Mouse (Mus musculus): Measurements from ENCODE around the gene Adamts8. TPM values are rescaled to one million over a fixed set of nuclear protein-coding genes. Genes with fewer than 3 reads are reported as not detected.

Gene Adamts8
- polyA plus RNA-seq (2015; fragmentation: Nextera tagmentation; extraction: Ambion mirVana): 1.4 and 2.0 TPM in 2 replicates

DNA sequence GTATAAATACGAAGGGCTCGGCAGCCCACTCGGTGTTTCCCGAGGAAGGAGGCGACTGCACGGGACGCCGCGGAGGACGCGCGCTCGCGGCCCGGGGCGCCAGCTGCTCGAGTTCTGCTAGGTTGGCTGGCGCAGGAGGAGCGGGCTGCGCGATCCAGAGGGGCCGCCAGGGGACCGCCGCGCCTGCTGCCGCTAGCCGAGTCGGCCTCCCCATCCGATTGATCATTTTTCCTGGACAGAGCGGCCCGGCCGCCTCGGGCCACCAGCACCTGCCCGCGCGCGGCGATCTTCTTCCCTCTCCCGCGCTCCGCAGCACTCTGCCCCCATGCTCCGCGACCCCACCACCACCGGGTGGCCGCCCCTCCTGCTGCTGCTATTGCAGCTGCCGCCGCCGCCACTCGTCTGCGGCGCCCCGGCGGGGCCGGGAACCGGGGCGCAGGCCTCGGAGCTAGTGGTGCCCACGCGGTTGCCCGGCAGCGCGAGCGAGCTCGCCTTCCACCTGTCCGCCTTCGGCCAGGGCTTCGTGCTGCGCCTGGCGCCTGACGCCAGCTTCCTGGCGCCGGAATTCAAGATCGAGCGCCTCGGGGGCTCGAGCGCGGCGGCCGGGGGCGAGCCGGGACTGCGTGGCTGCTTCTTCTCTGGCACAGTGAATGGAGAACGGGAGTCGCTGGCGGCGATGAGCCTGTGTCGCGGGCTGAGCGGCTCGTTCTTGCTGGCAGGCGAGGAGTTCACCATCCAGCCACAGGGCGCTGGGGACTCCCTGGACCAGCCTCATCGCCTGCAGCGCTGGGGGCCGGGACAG, at the start of gene Adamts8:
Gene Adamts8 (plus strand): TSS at position 51 of the 802 bp plus-strand sequence.
- ATAC-seq (ENCODE audit: low FRiP score): peak; percentile 87
- Histone ChIP-seq H3K9ac (peak within 1 kb of the TSS; percentile 81), H3K4me3 (peak within 1 kb of the TSS; percentile 66), H3K27ac (peak within 1 kb of the TSS; percentile 44; the same call in 1 of the 2 replicates), H3K4me1 (replicated peaks) (peaks cover 21% of the 10 kb centered on the region), H3K9me3 (no peaks in the 10 kb centered on the region), H3K4me2 (peak within 1 kb of the TSS; percentile 97), H3K36me3 (no peaks in the 10 kb centered on the region), H3K27me3 (peaks cover 54% of the 10 kb centered on the region)
- WGBS: under 1% methylated on average over 78 of the region's 96 CpGs

DNA sequence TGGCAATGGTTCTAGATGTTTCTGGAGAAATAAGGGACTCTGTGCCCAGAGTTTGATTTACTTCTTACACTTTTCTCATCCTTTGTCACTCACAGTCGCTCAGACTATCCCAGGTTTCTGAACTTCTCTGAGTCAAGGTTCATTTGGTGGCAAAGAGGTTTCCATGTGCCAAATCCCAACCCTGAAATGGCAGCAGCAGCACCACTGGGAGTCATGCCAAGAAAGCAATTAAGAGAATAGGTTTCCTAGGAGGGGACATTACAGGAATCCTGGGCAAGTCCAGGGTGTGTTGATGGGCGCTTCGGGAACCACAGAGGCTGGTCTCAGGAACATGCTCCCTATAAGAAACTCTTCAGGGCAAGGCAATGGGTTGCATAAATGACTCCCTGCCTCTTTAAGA, 46.7 kb upstream of the Adamts8 start:
- Histone ChIP-seq H3K4me2 (no peak overlapping the region), H3K4me1 (replicated peaks) (peaks cover 10% of the 10 kb centered on the region; the same call in 1 of the 2 replicates), H3K27me3 (no peaks in the 10 kb centered on the region), H3K36me3 (no peaks in the 10 kb centered on the region; the same call in 1 of the 2 replicates), H3K9ac (no peak overlapping the region), H3K4me3 (no peak overlapping the region), H3K27ac (no peak overlapping the region), H3K9me3 (no peaks in the 10 kb centered on the region)
- ATAC-seq (ENCODE audit: low FRiP score): no peak
- WGBS: 62% methylated on average over 3 of the region's 3 CpGs

DNA sequence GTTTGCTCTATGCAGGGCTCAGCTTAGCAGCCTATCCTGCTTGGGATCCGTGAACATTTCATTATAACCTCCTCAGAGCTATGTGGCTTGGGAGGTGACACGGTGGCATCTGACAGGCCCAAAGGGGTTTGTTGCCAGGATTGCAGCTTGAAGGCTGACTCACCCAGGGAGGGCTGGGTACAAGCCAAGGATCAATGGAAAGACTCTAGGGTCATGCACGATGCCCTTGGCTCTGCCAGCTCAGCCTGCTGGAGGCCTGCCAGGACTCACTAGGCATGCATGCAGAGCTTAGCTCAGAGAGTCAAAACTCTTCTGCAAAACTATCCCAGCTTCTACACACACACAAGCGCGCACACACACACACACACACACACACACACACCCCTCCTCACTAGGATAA, 45.6 kb upstream of the Adamts8 start:
- no peak overlapping the region for H3K27ac ChIP-seq
- no peak overlapping the region for H3K9ac ChIP-seq
- no peak overlapping the region for H3K4me3 ChIP-seq
- ATAC-seq (ENCODE audit: low FRiP score): 0 out of 2 replicates have a peak, but pooled peaks have one; percentile 52
- 63% methylated on average over 5 of the region's 5 CpGs for WGBS
- no peaks in the 10 kb centered on the region for H3K9me3 ChIP-seq
- peaks cover 2% of the 10 kb centered on the region; the same call in 1 of the 2 replicates for H3K36me3 ChIP-seq
- H3K4me2 ChIP-seq: no peak overlapping the region
- H3K4me1 ChIP-seq (replicated peaks): peaks cover 10% of the 10 kb centered on the region; the same call in 1 of the 2 replicates
- H3K27me3 ChIP-seq: no peaks in the 10 kb centered on the region

DNA sequence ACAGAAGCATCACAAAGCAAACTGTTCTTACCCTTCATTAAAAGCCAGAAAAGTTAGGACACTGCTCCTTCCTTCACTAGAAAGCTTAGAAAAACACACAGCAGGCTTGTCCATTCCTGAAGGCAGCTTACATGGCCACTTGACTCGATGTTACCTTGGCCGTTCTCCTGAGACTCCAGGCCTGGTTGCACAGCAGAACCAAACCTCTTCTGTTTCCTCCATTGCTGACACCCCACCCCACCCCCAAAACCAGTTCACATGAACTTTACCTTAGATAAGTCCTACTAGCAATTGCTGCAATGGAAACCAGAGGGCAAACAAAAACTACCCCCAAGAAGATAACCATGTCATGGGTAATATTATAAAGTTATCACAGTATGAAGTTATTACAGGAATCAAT, 45.2 kb upstream of the Adamts8 start:
- no peak for ATAC-seq (ENCODE audit: low FRiP score)
- Histone ChIP-seq H3K36me3 (peaks cover 6% of the 10 kb centered on the region), H3K27me3 (no peaks in the 10 kb centered on the region), H3K9me3 (no peaks in the 10 kb centered on the region), H3K27ac (no peak overlapping the region), H3K4me3 (no peak overlapping the region), H3K4me2 (no peak overlapping the region), H3K9ac (no peak overlapping the region), H3K4me1 (replicated peaks) (peaks cover 10% of the 10 kb centered on the region; the same call in 1 of the 2 replicates)
- 90% methylated on average over 2 of the region's 2 CpGs for WGBS

DNA sequence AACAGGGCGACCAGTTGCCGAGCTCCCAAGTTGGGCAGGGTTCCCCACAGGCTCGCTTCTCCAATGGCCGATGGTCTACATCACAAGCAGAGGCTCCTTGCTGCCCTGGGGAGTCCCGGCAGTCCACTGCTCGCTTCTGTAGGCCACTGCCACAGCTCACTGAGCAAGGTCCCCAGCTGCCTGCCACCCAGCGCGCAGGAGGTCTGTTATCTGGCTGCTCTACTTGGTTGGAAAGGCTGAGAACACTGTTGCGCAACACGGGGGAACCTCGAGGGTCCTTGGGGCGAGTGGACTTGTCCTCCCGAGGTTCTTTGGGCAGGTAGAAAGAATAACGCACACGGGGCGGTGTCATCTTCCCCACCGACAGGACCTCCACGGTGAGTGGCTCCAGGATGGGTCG, 40.2 kb upstream of the Adamts8 start:
- no peaks in the 10 kb centered on the region for H3K4me1 ChIP-seq (replicated peaks)
- no peaks in the 10 kb centered on the region for H3K27me3 ChIP-seq
- H3K9ac ChIP-seq: no peak overlapping the region
- no peak overlapping the region for H3K4me3 ChIP-seq
- no peaks in the 10 kb centered on the region for H3K9me3 ChIP-seq
- no peak for ATAC-seq (ENCODE audit: low FRiP score)
- 93% methylated on average over 19 of the region's 19 CpGs for whole genome bisulfite sequencing
- no peak overlapping the region for H3K4me2 ChIP-seq
- peaks cover 11% of the 10 kb centered on the region for H3K36me3 ChIP-seq
- no peak overlapping the region for H3K27ac ChIP-seq

DNA sequence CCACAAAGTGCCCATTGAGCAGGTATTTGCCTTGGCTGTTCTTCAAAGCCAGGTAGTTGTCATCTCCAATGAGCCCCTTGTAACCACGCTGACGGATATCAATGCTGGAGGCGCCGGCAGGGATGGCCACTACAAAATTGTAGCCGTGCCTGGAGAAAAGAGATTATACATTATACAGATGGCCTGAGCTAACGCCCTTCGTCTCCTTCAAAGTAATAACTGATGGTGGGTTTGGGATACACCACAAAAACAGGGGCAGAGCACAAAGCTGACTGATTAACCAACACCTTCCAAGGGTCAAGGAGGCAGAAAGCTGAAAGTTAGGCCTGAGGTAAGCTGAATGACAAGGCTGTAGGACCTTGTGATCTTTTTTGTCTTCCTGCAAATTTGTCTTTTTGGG, 39.7 kb upstream of the Adamts8 start:
- no peak overlapping the region for H3K9ac ChIP-seq
- H3K36me3 ChIP-seq: peaks cover 11% of the 10 kb centered on the region
- no peaks in the 10 kb centered on the region for H3K27me3 ChIP-seq
- no peak overlapping the region for H3K27ac ChIP-seq
- no peak overlapping the region for H3K4me3 ChIP-seq
- WGBS: 94% methylated on average over 7 of the region's 7 CpGs
- no peak overlapping the region for H3K4me2 ChIP-seq
- no peak for ATAC-seq (ENCODE audit: low FRiP score)
- no peaks in the 10 kb centered on the region for H3K4me1 ChIP-seq (replicated peaks)
- H3K9me3 ChIP-seq: no peaks in the 10 kb centered on the region

DNA sequence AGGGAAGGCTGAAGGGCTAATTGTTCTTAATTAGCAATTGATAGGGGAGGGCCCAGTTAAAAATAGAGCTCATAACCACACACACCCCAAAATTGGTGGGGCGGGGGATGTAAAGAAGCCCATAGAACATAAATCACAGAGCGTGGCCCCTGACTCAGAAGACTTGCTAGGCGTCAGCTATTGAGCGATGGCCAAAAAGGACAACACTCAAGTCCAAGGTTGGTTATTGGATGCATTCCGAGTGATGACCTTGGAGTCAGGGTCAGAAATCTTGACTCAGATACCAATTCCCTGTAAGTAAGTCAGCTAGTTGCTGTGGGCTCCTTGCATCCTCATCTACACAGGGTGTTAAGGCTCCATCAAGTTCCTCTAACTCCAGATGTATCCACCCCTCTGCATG, 39.1 kb upstream of the Adamts8 start:
- no peak overlapping the region for H3K4me2 ChIP-seq
- H3K4me3 ChIP-seq: no peak overlapping the region
- H3K27me3 ChIP-seq: no peaks in the 10 kb centered on the region
- no peaks in the 10 kb centered on the region for H3K4me1 ChIP-seq (replicated peaks)
- H3K36me3 ChIP-seq: peaks cover 11% of the 10 kb centered on the region
- no peak overlapping the region for H3K9ac ChIP-seq
- H3K9me3 ChIP-seq: no peaks in the 10 kb centered on the region
- WGBS: 92% methylated on average over 5 of the region's 5 CpGs
- H3K27ac ChIP-seq: no peak overlapping the region
- ATAC-seq (ENCODE audit: low FRiP score): no peak

DNA sequence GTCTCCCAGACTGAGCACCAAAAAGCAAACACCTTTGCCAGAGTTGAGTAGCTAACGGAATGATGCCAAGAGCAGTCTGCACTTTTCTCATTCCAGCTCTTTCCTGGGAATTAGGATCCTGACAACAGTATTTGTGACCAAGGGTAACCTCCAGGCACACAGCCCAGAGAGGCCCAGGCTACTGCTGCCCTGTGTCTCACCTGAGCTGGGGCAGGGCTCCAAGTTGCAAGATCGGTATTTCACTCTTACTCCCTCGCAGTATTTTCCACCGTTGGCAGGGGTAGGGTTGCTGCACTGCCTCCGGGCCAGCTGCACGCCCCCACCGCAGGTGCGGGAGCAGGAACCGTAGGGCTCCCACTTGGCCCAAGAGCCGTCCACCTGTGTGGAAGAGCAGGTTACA, 36.5 kb upstream of the Adamts8 start:
- no peaks in the 10 kb centered on the region for H3K4me1 ChIP-seq (replicated peaks)
- H3K27ac ChIP-seq: no peak overlapping the region
- no peak for ATAC-seq (ENCODE audit: low FRiP score)
- H3K9me3 ChIP-seq: no peaks in the 10 kb centered on the region
- peaks cover 11% of the 10 kb centered on the region for H3K36me3 ChIP-seq
- H3K4me2 ChIP-seq: no peak overlapping the region
- no peak overlapping the region for H3K4me3 ChIP-seq
- WGBS: 93% methylated on average over 10 of the region's 10 CpGs
- no peaks in the 10 kb centered on the region for H3K27me3 ChIP-seq
- H3K9ac ChIP-seq: no peak overlapping the region

DNA sequence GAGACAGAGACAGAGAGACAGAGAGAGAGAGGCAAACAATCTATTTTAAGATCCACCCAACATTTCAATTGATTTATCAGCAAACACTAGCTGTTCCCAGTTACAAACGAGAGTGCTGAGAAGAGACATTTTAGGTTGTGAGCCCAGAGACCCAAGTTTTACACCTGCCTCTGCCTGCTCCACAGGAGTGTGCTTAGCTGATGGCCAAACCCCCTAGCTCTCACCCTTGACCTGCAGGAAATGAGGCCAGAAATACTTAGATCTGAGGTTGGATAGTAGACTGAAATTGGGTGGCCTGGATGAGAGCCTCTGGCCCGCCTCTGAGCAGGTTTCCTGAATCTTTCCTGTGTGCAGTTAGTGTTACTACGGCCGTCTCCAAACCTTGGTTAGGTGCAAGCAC, 35.9 kb upstream of the Adamts8 start:
- 94% methylated on average over 4 of the region's 4 CpGs for WGBS

DNA sequence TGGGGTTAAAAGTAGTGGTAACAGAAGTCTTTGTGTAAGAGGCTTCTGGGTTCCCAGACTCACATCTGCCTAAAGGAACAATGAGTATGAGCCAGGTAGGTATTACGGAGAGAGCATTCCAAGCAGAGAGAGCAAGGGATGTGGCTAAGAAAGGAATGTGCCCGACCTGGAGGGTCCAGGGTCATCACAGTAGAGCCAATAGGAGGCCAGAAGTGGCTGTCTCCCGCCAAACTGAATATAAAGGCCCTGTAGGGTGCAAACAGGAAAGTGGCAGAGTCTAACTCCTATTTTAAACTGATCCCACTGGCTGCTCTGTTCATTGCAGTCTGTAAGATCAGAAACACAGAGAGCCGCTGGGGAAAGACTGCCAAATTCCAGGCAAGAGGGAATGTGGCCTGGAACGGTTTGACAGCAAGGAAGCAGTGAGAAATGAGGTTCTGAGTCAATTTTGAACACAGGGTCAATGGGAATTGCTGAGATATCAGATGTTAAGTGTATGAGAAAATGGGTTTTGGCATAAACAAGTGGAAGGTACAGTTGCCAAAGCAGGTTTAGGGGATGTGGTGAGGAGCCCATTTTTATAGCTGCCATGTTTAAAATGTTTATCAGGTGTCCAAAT, 34.6 kb upstream of the Adamts8 start:
- no peak for ATAC-seq (ENCODE audit: low FRiP score)
- no peaks in the 10 kb centered on the region for H3K36me3 ChIP-seq
- no peak overlapping the region for H3K4me3 ChIP-seq
- H3K27me3 ChIP-seq: no peaks in the 10 kb centered on the region
- H3K27ac ChIP-seq: no peak overlapping the region
- H3K9me3 ChIP-seq: no peaks in the 10 kb centered on the region
- H3K9ac ChIP-seq: no peak overlapping the region
- H3K4me2 ChIP-seq: no peak overlapping the region
- 51% methylated on average over 5 of the region's 5 CpGs for WGBS
- H3K4me1 ChIP-seq (replicated peaks): no peaks in the 10 kb centered on the region

More for the DNA sequence above, 35.9 kb upstream of the Adamts8 start:
- Histone ChIP-seq H3K36me3 (peaks cover 11% of the 10 kb centered on the region), H3K4me3 (no peak overlapping the region), H3K4me1 (replicated peaks) (no peaks in the 10 kb centered on the region), H3K27ac (no peak overlapping the region), H3K9ac (no peak overlapping the region), H3K4me2 (no peak overlapping the region), H3K27me3 (no peaks in the 10 kb centered on the region), H3K9me3 (no peaks in the 10 kb centered on the region)
- no peak for ATAC-seq (ENCODE audit: low FRiP score)

DNA sequence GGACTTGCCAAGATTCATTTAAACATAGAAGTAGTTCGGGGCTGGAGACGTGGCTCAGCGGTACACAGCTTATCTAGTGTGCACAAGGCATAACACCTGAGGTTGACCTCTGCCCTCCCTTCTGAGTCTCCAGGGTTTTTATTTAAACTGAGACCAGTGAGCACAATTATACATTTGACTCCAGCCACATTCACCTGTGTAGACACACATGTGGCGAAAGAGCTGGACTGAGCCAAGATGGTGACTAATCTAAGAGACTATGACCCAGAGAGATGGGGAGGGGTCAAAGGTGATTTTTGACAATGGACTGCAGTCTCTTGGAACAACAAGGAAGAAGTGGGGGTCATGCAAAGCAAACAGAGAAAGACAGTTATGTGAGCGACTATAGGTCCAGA, 34.1 kb upstream of the Adamts8 start:
- Histone ChIP-seq H3K9me3 (no peaks in the 10 kb centered on the region), H3K36me3 (no peaks in the 10 kb centered on the region), H3K9ac (no peak overlapping the region), H3K27ac (no peak overlapping the region), H3K4me2 (no peak overlapping the region), H3K4me1 (replicated peaks) (no peaks in the 10 kb centered on the region), H3K27me3 (no peaks in the 10 kb centered on the region), H3K4me3 (no peak overlapping the region)
- no peak for ATAC-seq (ENCODE audit: low FRiP score)
- 91% methylated on average over 5 of the region's 5 CpGs for WGBS

DNA sequence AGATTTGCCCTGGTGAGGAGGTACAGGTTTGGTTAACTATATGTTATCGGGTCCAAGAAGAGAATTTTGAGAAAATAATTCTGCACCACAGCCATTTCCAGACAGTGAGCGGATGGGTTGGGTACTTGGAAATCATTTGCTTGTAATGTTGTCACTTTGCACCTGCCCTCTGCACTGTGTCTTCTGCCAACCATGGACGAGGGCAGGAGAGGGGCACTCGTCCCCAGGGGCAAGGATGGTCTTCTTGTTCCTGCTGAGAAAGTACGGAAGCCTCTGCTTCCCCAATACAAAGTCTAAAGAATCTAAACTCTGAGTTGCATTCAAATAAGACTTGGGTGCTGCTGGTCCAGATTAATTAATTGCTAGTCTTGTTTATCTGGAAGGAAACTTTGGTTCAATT, 33.4 kb upstream of the Adamts8 start:
- no peaks in the 10 kb centered on the region for H3K27me3 ChIP-seq
- WGBS: 84% methylated on average over 5 of the region's 5 CpGs
- H3K9me3 ChIP-seq: no peaks in the 10 kb centered on the region
- H3K4me3 ChIP-seq: no peak overlapping the region
- H3K4me2 ChIP-seq: no peak overlapping the region
- no peak overlapping the region for H3K27ac ChIP-seq
- H3K9ac ChIP-seq: no peak overlapping the region
- ATAC-seq (ENCODE audit: low FRiP score): no peak
- H3K4me1 ChIP-seq (replicated peaks): no peaks in the 10 kb centered on the region
- H3K36me3 ChIP-seq: no peaks in the 10 kb centered on the region

DNA sequence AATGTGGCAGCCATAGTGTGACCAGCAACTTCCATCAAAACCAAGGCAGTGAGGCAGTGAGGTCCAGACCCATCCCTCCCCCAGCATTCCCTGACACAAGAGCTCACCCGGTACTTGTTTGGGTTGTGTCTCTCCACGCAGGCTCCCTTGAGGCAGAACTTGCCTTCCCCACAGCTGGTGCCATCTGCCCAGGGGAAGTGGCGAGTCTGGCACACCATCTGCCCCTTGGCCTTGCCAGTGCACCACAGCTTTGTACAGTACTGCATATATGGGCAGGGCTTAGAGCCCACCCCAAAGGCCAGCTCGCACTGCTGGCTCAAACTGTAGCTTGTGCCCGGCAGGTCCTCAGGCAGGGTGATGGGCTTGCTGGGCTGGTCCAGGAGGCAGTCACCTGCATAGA, 31.9 kb upstream of the Adamts8 start:
- H3K9me3 ChIP-seq: no peaks in the 10 kb centered on the region
- no peaks in the 10 kb centered on the region for H3K27me3 ChIP-seq
- 82% methylated on average over 5 of the region's 5 CpGs for WGBS
- H3K36me3 ChIP-seq: no peaks in the 10 kb centered on the region
- no peak overlapping the region for H3K9ac ChIP-seq
- no peak overlapping the region for H3K4me3 ChIP-seq
- no peak for ATAC-seq (ENCODE audit: low FRiP score)
- H3K4me2 ChIP-seq: no peak overlapping the region
- no peaks in the 10 kb centered on the region for H3K4me1 ChIP-seq (replicated peaks)
- no peak overlapping the region for H3K27ac ChIP-seq

Data from hindbrain, embryonic 13.5 days (tissue).